Mouse (Mus musculus) lung, postnatal 0 days (tissue): ENCODE results near the gene Nedd9. TPM values are rescaled to one million over a fixed set of nuclear protein-coding genes. Genes with fewer than 3 reads are reported as not detected.
"Not testable (repeated sequence)": the region's sequence is repeated elsewhere in the genome, so short reads cannot be mapped to it uniquely, and the experiment has no call there.

ENCODE experiments used
- ATAC-seq: fragments of 200-750 bp; cut with Nextera tagmentation; 2 replicates; pipeline ENCODE4 v1.8.0; 2017; ENCODE audit warnings: moderate library complexity
- DNase-seq: peaks from one replicate; pipeline ENCODE4 v3.0.0-alpha.2; 2016; ENCODE audit warnings: low spot score
- H3K27ac ChIP-seq: fragments of 300-500 bp; sonication (generic); 2 replicates; pipeline ENCODE4 v1.5.1; 2014; ENCODE audit warnings: antibody characterized with exemption, mild to moderate bottlenecking, low read length, mixed read lengths
- H3K27me3 ChIP-seq: fragments of 300-500 bp; sonication (generic); replicated peaks from 2 replicates; pipeline ENCODE4 v1.6.1; 2014; ENCODE audit warnings: low read length, mixed read lengths; ENCODE audit not compliant: insufficient read depth
- H3K36me3 ChIP-seq: fragments of 300-500 bp; sonication (generic); 2 replicates; pipeline ENCODE4 v1.6.1; 2014; ENCODE audit warnings: low read length, mixed read lengths; ENCODE audit not compliant: insufficient read depth
- H3K4me1 ChIP-seq: fragments of 300-500 bp; sonication (generic); 2 replicates; pipeline ENCODE4 v1.6.1; 2014; ENCODE audit warnings: antibody characterized with exemption, low read depth, low read length, mixed read lengths; ENCODE audit not compliant: insufficient read depth
- H3K4me2 ChIP-seq: fragments of 300-500 bp; sonication (generic); replicated peaks from 2 replicates; pipeline ENCODE4 v1.6.1; 2014; ENCODE audit warnings: low read depth, mild to moderate bottlenecking, low read length, moderate library complexity, mixed read lengths
- H3K4me3 ChIP-seq: fragments of 300-500 bp; sonication (generic); 2 replicates; pipeline ENCODE4 v1.5.1; 2014; ENCODE audit warnings: low read depth, low read length
- H3K9ac ChIP-seq: fragments of 300-500 bp; sonication (generic); replicated peaks from 2 replicates; pipeline ENCODE4 v1.6.1; 2014; ENCODE audit warnings: low read depth, mild to moderate bottlenecking
- H3K9me3 ChIP-seq: fragments of 300-500 bp; sonication (generic); 2 replicates; pipeline ENCODE4 v1.6.1; 2016; ENCODE audit warnings: low read length, mixed read lengths
- CTCF ChIP-seq: IDR thresholded peaks from 2 replicates; pipeline ENCODE4 v1.5.1; 2016; ENCODE audit warnings: antibody characterized with exemption, mild to moderate bottlenecking
- EP300 ChIP-seq: IDR thresholded peaks from 2 replicates; pipeline ENCODE4 v1.6.1; 2016; ENCODE audit warnings: antibody characterized with exemption, mild to moderate bottlenecking, control low read depth
- whole genome bisulfite sequencing: fragments of 180-500 bp; shearing (Covaris S2); extraction: QIAGEN DNeasy Blood & Tissue Kit; methylation state at CpG from one replicate; pipeline ENCODE4 v1.1.7; 2014; 5-methylcytosine and 5-hydroxymethylcytosine counted together
- polyA plus RNA-seq: library from polyadenylated mRNA; unstranded; fragments of >200 nt; fragmentation: Nextera tagmentation; extraction: Ambion mirVana; gene quantifications from 2 replicates; pipeline ENCODE4 v1.2.1, GENCODE M21; 2015

Nedd9 gene
- polyA plus RNA-seq, 1 experiment from 2014 or later: 79.1 TPM

DNA sequence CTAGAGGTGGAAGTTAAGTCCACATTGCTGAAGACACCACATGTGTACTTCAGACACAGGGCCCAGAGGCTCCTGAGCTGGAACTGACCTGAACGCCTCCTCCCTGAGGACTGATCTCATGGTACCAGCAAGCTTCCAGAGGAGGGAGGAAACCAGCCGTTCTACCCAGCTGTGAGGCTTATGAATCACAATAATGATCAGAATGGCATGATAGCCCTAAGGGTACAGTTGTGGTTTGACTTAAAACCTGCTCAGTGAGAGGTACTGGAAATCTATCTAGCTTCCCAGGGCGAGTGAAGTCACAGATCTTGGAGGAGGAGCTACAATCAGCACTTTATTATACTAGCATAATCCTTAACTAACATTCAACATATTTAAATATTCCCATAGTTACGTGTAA is 201.7 kb downstream of the Nedd9 start:
- Histone ChIP-seq H3K9me3 (no peaks in the 10 kb centered on the region), H3K4me3 (no peak overlapping the region), H3K27me3 (no peaks in the 10 kb centered on the region), H3K27ac (no peak overlapping the region), H3K4me1 (no peaks in the 10 kb centered on the region), H3K9ac (no peak overlapping the region), H3K4me2 (no peak overlapping the region), H3K36me3 (no peaks in the 10 kb centered on the region)
- WGBS: 78% methylated on average over 4 of the region's 4 CpGs
- no peak for TF ChIP-seq CTCF
- no peak for TF ChIP-seq EP300
- no peak for DNase-seq
- no peak for ATAC-seq

DNA sequence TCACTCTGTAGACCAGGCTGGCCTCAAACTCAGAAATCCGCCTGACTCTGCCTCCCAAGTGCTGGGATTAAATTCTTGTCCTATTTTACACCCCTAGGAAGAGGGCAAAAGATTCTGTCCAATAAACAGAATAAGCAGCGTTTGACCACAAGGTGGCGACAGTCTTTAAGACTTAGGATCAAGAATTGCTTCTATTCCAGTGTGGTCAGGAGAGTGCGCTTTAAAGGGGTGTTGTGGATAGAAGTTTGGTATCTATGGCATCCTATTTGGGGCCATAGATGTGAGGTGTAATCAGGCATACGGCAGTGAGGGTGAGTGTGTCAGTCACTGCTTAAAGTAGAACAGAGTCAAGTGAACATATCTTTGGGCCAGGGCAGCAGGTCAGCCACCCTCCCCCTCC is 203.9 kb downstream of the Nedd9 start:
- Histone ChIP-seq H3K4me1 (no peaks in the 10 kb centered on the region), H3K4me3 (no peak overlapping the region), H3K9ac (no peak overlapping the region), H3K27me3 (no peaks in the 10 kb centered on the region), H3K4me2 (no peak overlapping the region), H3K9me3 (no peaks in the 10 kb centered on the region), H3K27ac (no peak overlapping the region), H3K36me3 (no peaks in the 10 kb centered on the region)
- WGBS: 22% methylated on average over 5 of the region's 5 CpGs
- DNase-seq (peak; percentile 91), ATAC-seq (peak; percentile 47; the same call in 1 of the 2 replicates)
- TF ChIP-seq EP300: no peak
- peak; percentile 92 for TF ChIP-seq CTCF

- H3K4me3 ChIP-seq: no peak overlapping the region
- no peak for TF ChIP-seq CTCF
- TF ChIP-seq EP300: no peak
Observed at GRCm38 (mm10) chr13:41280696-41281095, 206.5 kb downstream of the Nedd9 start.

DNA sequence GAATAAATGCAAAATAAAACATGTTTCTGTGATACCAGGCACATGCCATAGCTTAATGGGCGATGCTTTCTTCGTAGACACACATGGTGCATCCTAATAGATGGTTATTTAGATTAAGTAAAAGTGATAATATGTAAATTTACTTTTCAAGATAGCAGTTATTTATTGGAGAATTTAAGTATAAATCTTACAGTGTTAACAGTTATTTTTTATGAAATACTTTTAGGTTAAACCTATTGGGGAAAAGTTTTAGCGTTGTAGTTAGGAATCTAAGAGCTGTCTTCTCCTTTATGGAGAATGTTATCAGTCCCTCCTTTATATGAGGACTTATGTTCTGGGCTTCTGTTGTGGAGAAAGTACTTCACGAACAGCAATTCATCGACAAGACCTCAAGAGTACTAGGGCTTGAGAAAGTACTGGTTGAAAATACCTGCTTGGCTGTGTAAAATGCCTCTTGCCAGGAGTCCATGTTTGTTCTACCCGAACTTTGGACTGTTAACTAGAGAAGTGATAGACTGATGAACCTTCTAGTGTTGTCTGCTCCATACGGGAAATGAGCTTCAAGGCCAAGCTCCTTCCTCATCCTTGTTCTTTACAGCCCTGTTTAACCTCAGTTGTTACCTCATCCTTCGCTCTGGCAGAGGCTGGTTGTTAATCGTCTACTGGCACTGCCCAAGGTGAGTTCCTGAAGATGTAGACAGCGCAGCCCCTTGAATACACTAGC is 213.1 kb downstream of the Nedd9 start, which contains the start of gene Gm17364:
Gene Gm17364, minus strand, starts transcription at position 51 of the 724 bp plus-strand sequence.
- no peak within 1 kb of the TSS for H3K9ac ChIP-seq
- TF ChIP-seq EP300 (no peak), CTCF (no peak)
- 83% methylated on average over 10 of the region's 10 CpGs for WGBS
- H3K4me1 ChIP-seq: no peaks in the 10 kb centered on the region
- ATAC-seq (no peak), DNase-seq (no peak)
- H3K4me2 ChIP-seq: no peak within 1 kb of the TSS
- H3K36me3 ChIP-seq: 0 out of 2 replicates have a peak, but pooled peaks cover 3% of the 10 kb centered on the region
- no peak within 1 kb of the TSS for H3K27ac ChIP-seq
- no peaks in the 10 kb centered on the region for H3K27me3 ChIP-seq
- H3K9me3 ChIP-seq: no peaks in the 10 kb centered on the region
- no peak within 1 kb of the TSS for H3K4me3 ChIP-seq

More at GRCm38 (mm10) chr13:41280696-41281095, 206.5 kb downstream of the Nedd9 start:
- Histone ChIP-seq H3K27ac (no peak overlapping the region), H3K4me1 (no peaks in the 10 kb centered on the region), H3K4me2 (no peak overlapping the region), H3K36me3 (no peaks in the 10 kb centered on the region), H3K9ac (no peak overlapping the region), H3K27me3 (no peaks in the 10 kb centered on the region), H3K9me3 (no peaks in the 10 kb centered on the region)
- peak; percentile 20 for DNase-seq
- peak; percentile 40; the same call in 1 of the 2 replicates for ATAC-seq
- WGBS: 49% methylated on average over 5 of the region's 5 CpGs

- WGBS: 31% methylated on average over 7 of the region's 7 CpGs
- no peak for TF ChIP-seq EP300
- TF ChIP-seq CTCF: no peak
- Histone ChIP-seq H3K4me1 (no peaks in the 10 kb centered on the region), H3K36me3 (no peaks in the 10 kb centered on the region), H3K4me3 (no peak overlapping the region), H3K4me2 (no peak overlapping the region), H3K9ac (no peak overlapping the region), H3K27ac (no peak overlapping the region), H3K9me3 (peaks cover 3% of the 10 kb centered on the region; the same call in 1 of the 2 replicates), H3K27me3 (no peaks in the 10 kb centered on the region)
- DNase-seq (peak; percentile 44), ATAC-seq (peak; percentile 50)
Observed at GRCm38 (mm10) chr13:41267827-41268408, 219.2 kb downstream of the Nedd9 start.

DNA sequence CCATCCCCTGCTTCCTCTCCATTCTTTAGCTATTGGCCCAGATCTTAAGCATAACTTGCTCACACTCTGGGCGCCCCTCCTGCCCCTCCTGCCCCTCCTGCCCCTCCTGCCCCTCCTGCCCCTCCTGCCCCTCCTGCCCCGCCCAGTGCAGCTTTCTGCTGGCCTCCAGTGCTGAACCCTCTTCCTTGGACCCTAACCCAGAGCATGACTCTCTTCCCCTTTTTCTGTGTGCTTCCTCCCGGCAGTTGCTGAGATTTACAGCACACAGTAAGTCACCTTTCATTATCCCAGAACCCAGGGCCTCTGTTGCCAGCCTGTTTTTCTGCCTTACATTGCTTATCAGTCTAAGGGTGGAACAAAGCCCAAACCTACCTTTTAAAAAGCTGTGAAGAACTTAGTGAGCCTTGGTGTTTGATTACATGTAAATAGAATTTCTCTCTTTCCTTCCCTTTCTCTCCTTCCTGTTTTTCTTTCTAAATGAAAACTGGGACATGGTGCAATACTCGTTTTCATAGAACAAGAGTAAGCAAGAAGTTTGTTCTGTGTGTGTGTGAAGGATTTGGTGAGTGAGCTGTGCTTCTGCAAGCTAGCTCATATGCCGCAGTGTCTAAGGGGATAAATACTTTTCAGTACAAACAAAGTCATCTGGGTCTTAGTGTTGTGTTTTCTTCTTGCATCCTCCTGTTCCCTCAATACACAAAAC is 223.7 kb downstream of the Nedd9 start:
- no peak for ATAC-seq
- Histone ChIP-seq H3K36me3 (no peaks in the 10 kb centered on the region), H3K9ac (no peak overlapping the region), H3K27ac (no peak overlapping the region), H3K4me2 (no peak overlapping the region), H3K4me3 (no peak overlapping the region), H3K9me3 (peaks cover 3% of the 10 kb centered on the region; the same call in 1 of the 2 replicates), H3K4me1 (no peaks in the 10 kb centered on the region), H3K27me3 (no peaks in the 10 kb centered on the region)
- no peak for TF ChIP-seq CTCF
- TF ChIP-seq EP300: no peak
- DNase-seq: no peak
- WGBS: 70% methylated on average over 5 of the region's 5 CpGs

- not testable (repeated sequence) for H3K9ac ChIP-seq, H3K36me3 ChIP-seq, H3K4me1 ChIP-seq, H3K4me3 ChIP-seq, H3K4me2 ChIP-seq, H3K27ac ChIP-seq, H3K27me3 ChIP-seq, H3K9me3 ChIP-seq, DNase-seq, ATAC-seq
- 88% methylated on average over 8 of the region's 8 CpGs for WGBS
Observed at GRCm38 (mm10) chr13:41261617-41262016, 225.5 kb downstream of the Nedd9 start.
